Mouse (Mus musculus) central nervous system, embryonic 14 days (tissue): ENCODE data around the gene Tex13c1. TPM values are rescaled to one million over a fixed set of nuclear protein-coding genes. Genes with fewer than 3 reads are reported as not detected.

Experiments used
- polyA plus RNA-seq: library from polyadenylated mRNA; depleted of rRNA; stranded (reverse); fragments of >200 nt; gene quantifications from 2 replicates; pipeline ENCODE4 v1.2.3, GENCODE M21; 2012; rRNA removed

Gene Tex13c1
- polyA plus RNA-seq: not detected in 2 replicates

DNA sequence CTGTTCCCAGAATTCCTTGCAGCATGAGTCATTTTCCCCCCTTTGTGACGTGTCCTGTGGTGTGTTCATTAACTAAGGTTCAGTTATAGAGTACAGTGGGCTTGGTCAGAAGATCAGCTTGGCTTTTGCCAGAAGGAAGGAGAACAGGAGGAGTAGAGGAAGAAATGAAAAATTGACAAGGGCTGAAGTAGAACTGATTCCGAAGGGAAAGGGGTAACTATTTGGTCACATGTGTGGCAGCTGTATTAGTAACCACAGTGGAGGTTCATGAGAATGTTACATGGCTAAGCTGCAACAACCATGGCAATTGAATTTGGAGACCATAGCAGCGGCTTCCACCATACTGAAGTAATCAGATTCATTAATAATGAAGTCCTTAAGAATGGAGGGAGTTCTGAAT lies at the start of gene Tex13c1:
Gene Tex13c1 (plus strand): TSS at position 301 of the 400 bp plus-strand sequence.

Other genes with a start within 250 kb of the Tex13c1 start
- gene Tenm1, start 162.0 kb upstream of the Tex13c1 start, polyA plus RNA-seq: 8.8 and 9.9 TPM in 2 replicates